Mouse (Mus musculus) heart, embryonic 13.5 days (tissue): ENCODE measurements around the gene Lmna. TPM values are rescaled to one million over a fixed set of nuclear protein-coding genes. Genes with fewer than 3 reads are reported as not detected.

Experiments
- ATAC-seq: fragments of 200-750 bp; cut with Nextera tagmentation; 2 replicates; pipeline ENCODE4 v1.8.0; 2017; ENCODE audit warnings: moderate TSS enrichment; ENCODE audit not compliant: insufficient number of reproducible peaks, low FRiP score, low TSS enrichment; ENCODE audit errors: extremely low read depth
- H3K27ac ChIP-seq: fragments of 300-500 bp; sonication (generic); replicated peaks from 2 replicates; pipeline ENCODE4 v1.5.1; 2015; ENCODE audit warnings: moderate library complexity, mild to moderate bottlenecking, inconsistent platforms
- H3K27me3 ChIP-seq: fragments of 300-500 bp; sonication (generic); replicated peaks from 2 replicates; pipeline ENCODE4 v1.6.1; 2015; ENCODE audit warnings: mild to moderate bottlenecking, inconsistent platforms
- H3K36me3 ChIP-seq: fragments of 300-500 bp; sonication (generic); 2 replicates; pipeline ENCODE4 v1.6.1; 2015; ENCODE audit warnings: mild to moderate bottlenecking, inconsistent platforms
- H3K4me1 ChIP-seq: fragments of 300-500 bp; sonication (generic); 2 replicates; pipeline ENCODE4 v1.6.1; 2015; ENCODE audit warnings: inconsistent platforms
- H3K4me2 ChIP-seq: fragments of 300-500 bp; sonication (generic); 2 replicates; pipeline ENCODE4 v1.6.1; 2015; ENCODE audit warnings: inconsistent platforms, mild to moderate bottlenecking, moderate library complexity
- H3K4me3 ChIP-seq: fragments of 300-500 bp; sonication (generic); 2 replicates; pipeline ENCODE4 v1.5.1; 2015; ENCODE audit warnings: moderate library complexity, mild to moderate bottlenecking, inconsistent platforms
- H3K9ac ChIP-seq: fragments of 300-500 bp; sonication (generic); 2 replicates; pipeline ENCODE4 v1.6.1; 2015; ENCODE audit warnings: inconsistent platforms, mild to moderate bottlenecking, moderate library complexity
- H3K9me3 ChIP-seq: fragments of 300-500 bp; sonication (generic); 2 replicates; pipeline ENCODE4 v1.6.1; 2016; ENCODE audit warnings: inconsistent platforms
- WGBS: fragments of 180-500 bp; shearing (Covaris S2); methylation state at CpG from one replicate; pipeline ENCODE4 v1.1.7; 2015; ENCODE audit warnings: mixed read lengths; 5-methylcytosine and 5-hydroxymethylcytosine counted together
- microRNA counts: library from miRNA; unstranded; fragments of <30 nt; microRNA quantifications from one replicate; lab custom pipeline; 2016
- microRNA-seq: library from miRNA; unstranded; fragments of <30 nt; microRNA quantifications from one replicate; pipeline ENCODE4, GENCODE M21; 2016
- polyA plus RNA-seq: library from polyadenylated mRNA; unstranded; fragments of >200 nt; fragmentation: Nextera tagmentation; extraction: Ambion mirVana; gene quantifications from 2 replicates; pipeline ENCODE4 v1.2.1, GENCODE M21; 2015

Gene Lmna
- polyA plus RNA-seq, 1 experiment from 2014 or later = 86.7 TPM

GRCm38 (mm10) chr3:88437454-88437853 lies 72.3 kb downstream of the Lmna start:
- Histone ChIP-seq H3K27ac (peak overlapping the region; percentile 66; the same call in 1 of the 2 replicates), H3K9me3 (no peaks in the 10 kb centered on the region), H3K9ac (peak overlapping the region; percentile 72), H3K4me3 (peak overlapping the region; percentile 47), H3K27me3 (peaks cover 12% of the 10 kb centered on the region; the same call in 1 of the 2 replicates), H3K4me2 (peak overlapping the region; percentile 72), H3K36me3 (no peaks in the 10 kb centered on the region), H3K4me1 (peaks cover 37% of the 10 kb centered on the region)
- 63% methylated on average over 10 of the region's 10 CpGs for WGBS
- ATAC-seq = no peak

GRCm38 (mm10) chr3:88436395-88437201 lies 73.2 kb downstream of the Lmna start:
- H3K4me1 ChIP-seq = peaks cover 37% of the 10 kb centered on the region
- H3K9me3 ChIP-seq = no peaks in the 10 kb centered on the region
- peak overlapping the region; percentile 72 for H3K9ac ChIP-seq
- no peaks in the 10 kb centered on the region for H3K36me3 ChIP-seq
- peak overlapping the region; percentile 72 for H3K4me2 ChIP-seq
- 8% methylated on average over 29 of the region's 29 CpGs for WGBS
- peaks cover 12% of the 10 kb centered on the region; the same call in 1 of the 2 replicates for H3K27me3 ChIP-seq
- peak overlapping the region; percentile 66 for H3K27ac ChIP-seq
- H3K4me3 ChIP-seq = peak overlapping the region; percentile 47
- ATAC-seq = peak; percentile 79

- no peaks in the 10 kb centered on the region for H3K9me3 ChIP-seq
- H3K4me3 ChIP-seq = no peak overlapping the region
- 68% methylated on average over 10 of the region's 10 CpGs for WGBS
- no peak overlapping the region for H3K9ac ChIP-seq
- H3K4me1 ChIP-seq = peaks cover 27% of the 10 kb centered on the region
- no peaks in the 10 kb centered on the region for H3K36me3 ChIP-seq
- no peak for ATAC-seq
- peaks cover 12% of the 10 kb centered on the region; the same call in 1 of the 2 replicates for H3K27me3 ChIP-seq
- H3K27ac ChIP-seq = no peak overlapping the region
- no peak overlapping the region for H3K4me2 ChIP-seq
Measured at GRCm38 (mm10) chr3:88435515-88435914, 74.2 kb downstream of the Lmna start.

MicroRNAs within 50 kb of the gene (microRNA counts, 519-probe panel; counts per million panel counts)
- microRNA mmu-miR-1905 (lab: Ali Mortazavi, UCI) = 209 counts per million, percentile 61 among the panel's probes with 10 or more counts

Small RNA genes within 50 kb of the gene (microRNA-seq; reads per million reads assigned to microRNA genes)
- gene Mir1905 (not detected), gene Mir7011 (not detected)

Other genes with a start within 250 kb of the Lmna start
- 0.79 TPM in 1 of 2 replicates, not detected in the other for gene Gm38392, start 222.7 kb downstream of the Lmna start, polyA plus RNA-seq
- 13.7 and 14.9 TPM in 2 replicates for gene Tsacc, start 213.0 kb downstream of the Lmna start, polyA plus RNA-seq
- 400 and 448 TPM in 2 replicates for gene Cct3, start 212.8 kb downstream of the Lmna start, polyA plus RNA-seq
- 160 and 173 TPM in 2 replicates for gene Glmp, start 184.9 kb downstream of the Lmna start, polyA plus RNA-seq
- gene Tmem79, start 173.8 kb downstream of the Lmna start, polyA plus RNA-seq = 1.6 TPM in 2 replicates
- gene Smg5, start 173.7 kb downstream of the Lmna start, polyA plus RNA-seq = 43.9 and 44.2 TPM in 2 replicates
- gene Paqr6, start 145.4 kb downstream of the Lmna start, polyA plus RNA-seq = 2.6 and 3.8 TPM in 2 replicates
- gene Bglap3, start 137.2 kb downstream of the Lmna start, polyA plus RNA-seq = not detected in 2 replicates
- not detected in 2 replicates for gene Bglap2, start 131.3 kb downstream of the Lmna start, polyA plus RNA-seq
- gene Bglap, start 125.5 kb downstream of the Lmna start, polyA plus RNA-seq = not detected in 2 replicates
- gene Pmf1, start 99.6 kb downstream of the Lmna start, polyA plus RNA-seq = 110 and 112 TPM in 2 replicates
- gene Slc25a44, start 84.8 kb downstream of the Lmna start, polyA plus RNA-seq = 12.0 and 12.5 TPM in 2 replicates
- 1.3 and 1.7 TPM in 2 replicates for gene Sema4a, start 48.8 kb downstream of the Lmna start, polyA plus RNA-seq
- gene Mex3a, start 22.4 kb upstream of the Lmna start, polyA plus RNA-seq = 9.9 and 10.1 TPM in 2 replicates
- gene Rab25, start 38.3 kb upstream of the Lmna start, polyA plus RNA-seq = 1.1 and 1.5 TPM in 2 replicates
- 131 and 150 TPM in 2 replicates for gene Lamtor2, start 43.1 kb upstream of the Lmna start, polyA plus RNA-seq
- 33.1 and 34.1 TPM in 2 replicates for gene Ubqln4, start 43.8 kb upstream of the Lmna start, polyA plus RNA-seq
- 173 and 202 TPM in 2 replicates for gene Ssr2, start 65.9 kb upstream of the Lmna start, polyA plus RNA-seq
- gene Arhgef2, start 96.0 kb upstream of the Lmna start, polyA plus RNA-seq = 73.1 and 73.4 TPM in 2 replicates
- not detected in 2 replicates for gene Rxfp4, start 143.2 kb upstream of the Lmna start, polyA plus RNA-seq
- 54.8 and 61.4 TPM in 2 replicates for gene Khdc4, start 175.8 kb upstream of the Lmna start, polyA plus RNA-seq
- gene Rit1, start 206.9 kb upstream of the Lmna start, polyA plus RNA-seq = 51.7 and 56.8 TPM in 2 replicates